Mouse (Mus musculus): ENCODE measurements around the gene Slc27a5.

DNA sequence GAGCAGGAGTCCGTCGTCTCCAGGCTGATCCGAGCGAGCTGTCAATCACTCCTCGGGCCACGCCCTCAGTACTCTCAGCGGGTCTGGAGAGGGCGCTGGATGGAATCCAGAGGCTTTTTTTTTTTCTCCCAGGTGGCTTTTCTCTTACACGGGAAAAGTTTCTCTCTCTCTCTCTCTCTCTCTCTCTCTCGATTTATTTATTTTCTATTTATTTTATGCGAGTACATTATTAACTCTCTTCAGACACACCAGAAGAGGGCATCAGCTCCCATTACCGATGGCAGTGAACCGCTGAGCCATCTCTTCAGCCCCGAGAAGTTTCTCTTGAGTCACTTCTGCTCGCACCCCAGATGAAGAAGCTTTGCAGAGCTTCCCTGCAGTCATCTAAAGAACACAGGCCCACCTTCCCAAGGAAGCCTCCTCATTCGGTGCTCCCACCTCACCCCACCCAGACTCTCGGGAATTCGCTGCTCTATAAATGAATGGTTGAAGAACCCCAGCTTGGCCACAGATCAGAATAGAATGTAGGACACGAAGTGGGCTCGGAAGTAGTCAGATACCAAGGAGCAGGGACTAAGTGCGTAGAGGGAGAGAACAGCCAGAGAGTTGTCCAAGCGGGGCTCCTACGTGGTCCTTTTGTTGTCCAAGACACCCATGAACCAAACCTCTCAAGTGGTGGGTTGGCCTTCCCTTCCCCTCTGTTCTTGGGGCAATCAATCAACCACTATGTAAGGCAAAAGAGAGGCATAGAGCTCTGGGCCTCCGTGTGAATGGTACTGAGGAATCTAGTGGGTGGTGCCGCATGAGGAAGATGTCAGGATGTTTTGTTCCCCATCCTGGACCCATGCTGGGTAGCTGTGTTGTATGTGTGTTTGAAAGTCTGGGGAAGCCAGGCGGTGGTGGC, 12.3 kb upstream of the Slc27a5 start, which contains the start of gene Zbtb45:
- TF ChIP-seq CTCF (IDR thresholded peaks at IDR 0.05; ENCODE audit: borderline replicate concordance, insufficient read depth, low read depth, low read length) (no peak), POLR2A (IDR thresholded peaks at IDR 0.05; ENCODE audit: borderline replicate concordance, insufficient read depth, low read length) (no peak)

Data from cerebellum, adult 2 months (tissue).